Mouse (Mus musculus) embryonic facial prominence, embryonic 14.5 days (tissue): ENCODE measurements around the gene Ccl3. TPM values are rescaled to one million over a fixed set of nuclear protein-coding genes. Genes with fewer than 3 reads are reported as not detected.

ENCODE experiments used
- ATAC-seq: fragments of 200-750 bp; cut with Nextera tagmentation; 2 replicates; pipeline ENCODE4 v1.8.0; 2017; ENCODE audit warnings: low read depth, moderate number of reproducible peaks, moderate TSS enrichment
- DNase-seq: peaks from one replicate; pipeline ENCODE4 v3.0.0-alpha.2; 2015; ENCODE audit warnings: low spot score
- H3K27ac ChIP-seq: fragments of 300-500 bp; sonication (generic); replicated peaks from 2 replicates; pipeline ENCODE4 v1.5.1; 2014; ENCODE audit warnings: low read depth, mild to moderate bottlenecking, low read length, moderate library complexity
- H3K27me3 ChIP-seq: fragments of 300-500 bp; sonication (generic); replicated peaks from 2 replicates; pipeline ENCODE4 v1.6.1; 2014; ENCODE audit warnings: low read length; ENCODE audit not compliant: control insufficient read depth, insufficient read depth
- H3K36me3 ChIP-seq: fragments of 300-500 bp; sonication (generic); 2 replicates; pipeline ENCODE4 v1.6.1; 2014; ENCODE audit warnings: low read length, mixed read lengths; ENCODE audit not compliant: control insufficient read depth, insufficient read depth
- H3K4me1 ChIP-seq: fragments of 300-500 bp; sonication (generic); 2 replicates; pipeline ENCODE4 v1.6.1; 2014; ENCODE audit warnings: antibody characterized with exemption, low read length; ENCODE audit not compliant: control insufficient read depth, insufficient read depth
- H3K4me2 ChIP-seq: fragments of 300-500 bp; sonication (generic); 2 replicates; pipeline ENCODE4 v1.6.1; 2014; ENCODE audit warnings: low read depth, mild to moderate bottlenecking, low read length, moderate library complexity, mixed read lengths
- H3K4me3 ChIP-seq: fragments of 300-500 bp; sonication (generic); 2 replicates; pipeline ENCODE4 v1.5.1; 2014; ENCODE audit warnings: low read depth, mild to moderate bottlenecking, low read length
- H3K9ac ChIP-seq: fragments of 300-500 bp; sonication (generic); 2 replicates; pipeline ENCODE4 v1.6.1; 2014; ENCODE audit warnings: low read depth, mild to moderate bottlenecking, low read length, moderate library complexity, mixed read lengths
- H3K9me3 ChIP-seq: fragments of 300-500 bp; sonication (generic); 2 replicates; pipeline ENCODE4 v1.6.1; 2016; ENCODE audit warnings: low read length; ENCODE audit not compliant: control insufficient read depth
- WGBS: fragments of 180-500 bp; shearing (Covaris S2); extraction: QIAGEN DNeasy Blood & Tissue Kit; methylation state at CpG from one replicate; pipeline ENCODE4 v1.1.7; 2014; 5-methylcytosine and 5-hydroxymethylcytosine counted together
- polyA plus RNA-seq: library from polyadenylated mRNA; unstranded; fragments of >200 nt; fragmentation: Nextera tagmentation; extraction: Ambion mirVana; gene quantifications from 2 replicates; pipeline ENCODE4 v1.2.1, GENCODE M21; 2014

Gene Ccl3
- polyA plus RNA-seq, 1 experiment from 2014 or later, result 0.93 TPM

DNA sequence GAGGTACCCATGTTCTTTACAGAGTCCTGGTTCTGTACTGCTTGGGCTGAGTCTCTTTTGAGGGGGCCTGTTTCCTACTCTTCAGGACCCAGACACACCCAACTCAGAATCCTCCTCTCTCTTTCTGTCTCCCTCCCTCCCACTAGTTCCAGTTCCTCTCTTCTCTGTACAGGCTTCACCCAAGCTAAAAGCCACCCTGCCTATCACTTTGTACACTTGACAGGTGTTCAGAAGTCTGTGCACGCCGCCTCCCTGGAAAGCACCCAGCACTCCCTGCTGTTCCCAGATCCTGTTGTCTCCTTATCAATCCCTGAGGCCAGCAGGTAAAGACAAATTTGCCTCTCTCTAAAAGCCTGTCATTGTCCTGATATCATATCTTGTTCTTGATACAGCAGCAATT is 38.3 kb downstream of the Ccl3 start:
- H3K9me3 ChIP-seq, result no peaks in the 10 kb centered on the region
- no peak overlapping the region for H3K27ac ChIP-seq
- DNase-seq, result no peak
- no peak overlapping the region for H3K4me3 ChIP-seq
- 83% methylated on average over 2 of the region's 2 CpGs for WGBS
- no peak overlapping the region for H3K9ac ChIP-seq
- no peak for ATAC-seq
- H3K36me3 ChIP-seq, result no peaks in the 10 kb centered on the region
- no peak overlapping the region for H3K4me2 ChIP-seq
- no peaks in the 10 kb centered on the region for H3K27me3 ChIP-seq
- no peaks in the 10 kb centered on the region for H3K4me1 ChIP-seq

DNA sequence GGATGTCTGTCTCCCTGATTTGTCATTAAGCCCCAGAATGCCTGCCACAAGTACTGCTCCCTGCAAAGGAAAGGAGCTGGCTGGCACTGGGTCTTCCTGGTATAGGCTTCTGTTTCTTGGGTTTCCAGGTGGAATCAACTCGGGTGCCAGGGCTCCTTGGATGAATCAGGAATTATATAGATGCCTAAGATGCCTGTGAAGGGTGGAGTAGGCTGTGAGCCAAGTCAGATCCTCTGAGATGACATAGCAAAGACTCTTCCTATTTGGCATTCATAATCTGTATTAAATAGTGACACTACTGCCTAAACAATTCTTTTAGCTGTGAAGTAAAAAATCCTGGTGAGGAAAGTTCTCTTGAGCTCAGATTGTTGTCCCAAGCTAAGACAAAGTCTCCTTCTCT is 42.8 kb downstream of the Ccl3 start:
- WGBS, result 34% methylated on average over 1 of the region's 1 CpGs
- no peak for ATAC-seq
- no peaks in the 10 kb centered on the region for H3K27me3 ChIP-seq

DNA sequence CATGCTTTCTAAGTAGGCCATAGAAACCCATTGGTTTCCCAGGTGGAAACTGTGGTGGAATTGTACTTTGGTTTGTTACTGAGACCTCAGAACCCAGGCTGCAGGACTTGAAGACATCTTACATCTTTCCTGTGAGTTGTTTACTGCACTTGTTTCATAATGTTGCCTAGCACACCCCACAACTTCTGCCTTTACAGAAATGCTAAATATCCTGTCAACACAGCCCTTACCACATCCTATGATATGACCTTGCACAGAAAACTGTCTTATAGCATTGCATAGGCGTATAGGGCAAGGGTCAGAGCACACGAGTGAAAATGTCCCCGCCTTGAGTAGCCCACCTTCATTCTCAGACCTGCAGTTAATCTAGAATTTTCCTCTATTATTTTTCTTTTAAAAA is 43.6 kb downstream of the Ccl3 start:
- Histone ChIP-seq H3K4me2 (no peak overlapping the region), H3K36me3 (no peaks in the 10 kb centered on the region), H3K9me3 (no peaks in the 10 kb centered on the region), H3K4me1 (no peaks in the 10 kb centered on the region), H3K4me3 (no peak overlapping the region), H3K27me3 (no peaks in the 10 kb centered on the region), H3K9ac (no peak overlapping the region), H3K27ac (no peak overlapping the region)
- WGBS, result 86% methylated on average over 3 of the region's 3 CpGs
- no peak for DNase-seq
- no peak for ATAC-seq

More for the DNA sequence above, 42.8 kb downstream of the Ccl3 start:
- no peaks in the 10 kb centered on the region for H3K36me3 ChIP-seq
- no peak overlapping the region for H3K27ac ChIP-seq
- H3K9ac ChIP-seq, result no peak overlapping the region
- no peaks in the 10 kb centered on the region for H3K4me1 ChIP-seq
- no peak overlapping the region for H3K4me3 ChIP-seq
- DNase-seq, result no peak
- H3K9me3 ChIP-seq, result no peaks in the 10 kb centered on the region
- no peak overlapping the region for H3K4me2 ChIP-seq

DNA sequence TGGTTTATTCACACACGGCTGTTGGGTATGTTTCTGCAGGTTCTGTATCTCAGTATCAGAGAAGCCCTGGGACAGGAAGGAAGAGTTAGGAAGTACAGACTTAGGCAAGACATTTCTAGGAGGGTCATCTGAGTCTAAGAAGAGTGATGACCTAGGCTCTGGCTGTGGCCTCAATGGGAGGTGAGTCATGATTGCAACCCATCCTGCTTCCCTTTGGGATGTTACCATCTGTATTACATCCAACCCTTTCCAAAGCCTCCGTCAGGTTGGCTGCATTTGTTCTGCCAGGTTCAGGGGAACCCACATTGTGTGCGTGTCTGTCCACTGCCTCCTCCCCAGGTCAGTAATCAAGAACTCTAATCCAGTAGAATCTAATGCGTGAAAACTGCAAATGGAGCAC is 44.5 kb downstream of the Ccl3 start:
- no peaks in the 10 kb centered on the region for H3K9me3 ChIP-seq
- H3K36me3 ChIP-seq, result no peaks in the 10 kb centered on the region
- no peak overlapping the region for H3K4me3 ChIP-seq
- H3K4me2 ChIP-seq, result no peak overlapping the region
- H3K4me1 ChIP-seq, result no peaks in the 10 kb centered on the region
- no peak overlapping the region for H3K27ac ChIP-seq
- DNase-seq, result no peak
- ATAC-seq, result no peak
- WGBS, result 85% methylated on average over 4 of the region's 4 CpGs
- no peaks in the 10 kb centered on the region for H3K27me3 ChIP-seq
- no peak overlapping the region for H3K9ac ChIP-seq

DNA sequence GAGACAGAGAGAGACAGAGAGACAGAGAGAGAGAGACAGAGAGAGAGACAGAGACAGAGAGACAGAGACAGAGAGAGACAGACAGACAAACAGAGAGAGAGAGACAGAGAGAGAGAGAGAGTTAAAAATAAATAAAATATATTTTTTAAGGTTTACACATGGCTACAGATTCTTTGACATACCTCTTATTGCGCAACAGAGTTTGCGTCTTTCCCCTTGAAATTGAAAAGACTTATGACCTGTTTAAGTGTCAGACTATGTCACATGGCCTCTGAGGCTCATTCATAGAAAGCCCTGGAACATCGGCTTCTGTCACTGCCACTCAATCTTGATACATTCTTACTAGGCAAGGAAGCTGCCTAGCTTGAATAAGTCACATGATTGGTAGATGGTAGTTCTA is 45.8 kb downstream of the Ccl3 start:
- Histone ChIP-seq H3K4me2 (no peak overlapping the region), H3K9ac (no peak overlapping the region), H3K27me3 (no peaks in the 10 kb centered on the region), H3K27ac (no peak overlapping the region), H3K9me3 (no peaks in the 10 kb centered on the region), H3K4me1 (no peaks in the 10 kb centered on the region), H3K4me3 (no peak overlapping the region), H3K36me3 (no peaks in the 10 kb centered on the region)
- ATAC-seq (no peak), DNase-seq (no peak)
- 94% methylated on average over 3 of the region's 3 CpGs for WGBS

DNA sequence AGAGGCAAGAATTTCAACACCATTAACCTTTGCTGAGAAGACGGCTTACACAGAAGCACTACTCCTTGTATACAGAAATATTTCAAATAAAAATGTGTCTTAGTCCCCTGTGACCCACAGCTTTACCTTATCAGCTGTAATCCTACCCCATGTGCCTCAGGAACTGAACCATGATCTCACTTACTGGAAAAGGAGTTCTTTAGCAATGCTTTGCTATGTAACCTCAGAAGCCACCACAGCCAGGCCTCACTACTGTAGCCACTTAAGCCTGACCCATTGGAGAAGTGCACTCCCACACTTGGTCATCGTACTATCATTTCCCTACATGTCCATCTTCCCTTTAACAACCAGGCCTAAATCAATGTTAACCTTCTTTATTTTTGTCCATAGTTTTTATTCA is 48.6 kb downstream of the Ccl3 start:
- Histone ChIP-seq H3K9ac (no peak overlapping the region), H3K36me3 (no peaks in the 10 kb centered on the region), H3K27ac (no peak overlapping the region), H3K27me3 (no peaks in the 10 kb centered on the region), H3K9me3 (no peaks in the 10 kb centered on the region), H3K4me1 (no peaks in the 10 kb centered on the region), H3K4me2 (no peak overlapping the region), H3K4me3 (no peak overlapping the region)
- ATAC-seq, result no peak
- no peak for DNase-seq
- 81% methylated on average over 2 of the region's 2 CpGs for WGBS

DNA sequence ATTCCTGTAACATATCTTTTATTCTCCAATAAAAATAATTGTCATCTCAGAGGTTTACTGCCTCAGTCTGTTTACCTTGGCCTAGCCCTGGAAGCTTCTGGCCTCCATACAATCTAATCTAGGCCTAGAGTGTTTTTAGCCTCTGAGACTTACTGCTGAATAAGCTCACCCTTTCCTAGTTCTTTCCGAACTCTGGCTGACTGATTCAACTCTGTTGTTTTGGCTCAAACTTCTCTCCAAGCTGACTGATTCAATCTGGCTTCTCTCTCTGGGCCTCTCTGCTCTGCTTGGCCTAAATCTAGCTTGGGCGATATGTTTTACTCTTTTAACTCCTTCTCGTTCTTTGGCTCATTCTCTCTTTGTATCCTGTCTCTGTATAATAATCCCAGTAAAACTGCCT is 50.2 kb downstream of the Ccl3 start:
- Histone ChIP-seq H3K4me3 (no peak overlapping the region), H3K9me3 (no peaks in the 10 kb centered on the region), H3K36me3 (no peaks in the 10 kb centered on the region), H3K27ac (no peak overlapping the region; the same call in 1 of the 2 replicates), H3K9ac (no peak overlapping the region), H3K27me3 (no peaks in the 10 kb centered on the region), H3K4me2 (no peak overlapping the region), H3K4me1 (no peaks in the 10 kb centered on the region)
- DNase-seq, result peak; percentile 7
- 76% methylated on average over 3 of the region's 3 CpGs for WGBS
- no peak for ATAC-seq

DNA sequence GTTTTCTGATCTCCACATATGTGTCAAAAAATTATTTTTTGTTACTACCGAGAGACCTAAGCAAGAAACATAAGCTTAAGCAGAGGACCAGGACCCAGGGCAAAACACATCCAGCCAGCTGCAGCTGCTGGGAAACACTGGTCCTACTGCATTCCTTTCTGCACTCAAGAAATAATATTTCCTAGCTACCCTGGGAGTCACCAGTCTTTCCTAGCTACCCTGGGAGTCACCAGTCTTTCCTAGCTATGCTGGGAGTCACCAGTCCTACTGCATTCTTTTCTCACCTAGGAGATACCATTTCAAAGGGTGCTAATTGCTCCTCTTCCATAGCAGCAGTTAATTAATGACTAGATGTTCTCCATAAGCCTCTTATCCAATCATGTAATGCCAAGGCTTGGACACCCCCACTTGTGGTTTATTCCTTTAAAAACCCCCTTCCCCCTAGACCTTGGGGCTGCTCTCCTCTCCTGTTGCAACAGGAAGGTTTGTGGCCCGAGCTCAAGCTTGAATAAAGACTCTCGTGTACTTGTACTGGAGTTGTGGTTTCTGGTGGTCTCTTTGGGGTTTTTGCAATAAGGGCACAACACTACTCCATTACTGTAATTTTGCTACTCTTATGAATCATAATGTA is 50.8 kb downstream of the Ccl3 start:
- Histone ChIP-seq H3K36me3 (no peaks in the 10 kb centered on the region), H3K27ac (no peak overlapping the region; the same call in 1 of the 2 replicates), H3K4me3 (no peak overlapping the region), H3K4me1 (no peaks in the 10 kb centered on the region), H3K27me3 (no peaks in the 10 kb centered on the region), H3K4me2 (no peak overlapping the region), H3K9ac (no peak overlapping the region), H3K9me3 (no peaks in the 10 kb centered on the region)
- peak; percentile 89; the same call in 1 of the 2 replicates for ATAC-seq
- DNase-seq, result peak; percentile 76
- WGBS, result 66% methylated on average over 3 of the region's 3 CpGs
